Mouse (Mus musculus): ENCODE data around the gene Vav2.

- no peak for TF ChIP-seq POLR2A (IDR thresholded peaks at IDR 0.05; ENCODE audit: insufficient read depth, low read depth, low read length)
- no peak for TF ChIP-seq CTCF (IDR thresholded peaks at IDR 0.05; ENCODE audit: insufficient read depth, low read depth, low read length)
Measured at GRCm38 (mm10) chr2:27405094-27405884, 21.5 kb downstream of the Vav2 start.
